Mouse (Mus musculus) left cerebral cortex, postnatal 14 days (tissue): ENCODE results near the gene Zfp354a. TPM values are rescaled to one million over a fixed set of nuclear protein-coding genes. Genes with fewer than 3 reads are reported as not detected.

Experiments
- DNase-seq, 2 experiments: peaks; one replicate each; pipeline ENCODE4 v3.0.0; 2021 to 2022; ENCODE audit warnings: low spot score in 2 of 2, mixed read lengths in 1 of 2
- intact Hi-C: fragments of 180-260 bp; cut with DNase I; formaldehyde crosslinking; loops from one replicate; pipeline ENCODE4 v1.15.1; 2025
- total RNA-seq, 2 experiments: library from RNA; stranded (reverse); gene quantifications; 2 replicates each; pipeline ENCODE4 v1.2.3; 2021

The Zfp354a gene
- total RNA-seq, 2 experiments from 2014 or later = 7.9 to 10.6 TPM

- DNase-seq = no peak
- intact Hi-C loops = no loop called here
Measured at GRCm38 (mm10) chr11:51107261-51107660, 48.2 kb downstream of the Zfp354a start.

- intact Hi-C loops = no loop called here
- no peak for DNase-seq
Measured at GRCm38 (mm10) chr11:51110621-51111020, 51.6 kb downstream of the Zfp354a start.

Other genes starting within 250 kb of the Zfp354a start
- gene Zfp354c, start 231.5 kb upstream of the Zfp354a start, total RNA-seq = 10 to 100 TPM; 50.3 to 55.3 TPM
- gene Zfp879, start 217.7 kb upstream of the Zfp354a start, total RNA-seq = 1 to 10 TPM; 3.2 to 3.5 TPM
- not detected for gene Grm6, start 208.6 kb upstream of the Zfp354a start, total RNA-seq
- gene Zfp454, start 171.6 kb upstream of the Zfp354a start, total RNA-seq = 1 to 10 TPM; 5.9 to 6.7 TPM
- gene Zfp2, start 143.1 kb upstream of the Zfp354a start, total RNA-seq = 10 to 100 TPM; 20.2 to 20.7 TPM
- gene Zfp354b, start 127.6 kb upstream of the Zfp354a start, total RNA-seq = 1 to 10 TPM; 3.8 to 4.0 TPM
- not detected for gene 4933414I15Rik, start 115.5 kb upstream of the Zfp354a start, total RNA-seq
- gene Prop1, start 105.5 kb upstream of the Zfp354a start, total RNA-seq = not detected
- not detected for gene Olfr1378, start 92.7 kb upstream of the Zfp354a start, total RNA-seq
- gene Olfr1377, start 77.3 kb upstream of the Zfp354a start, total RNA-seq = not detected
- not detected for gene Olfr51, start 55.7 kb upstream of the Zfp354a start, total RNA-seq
- not detected for gene Olfr54, start 45.0 kb upstream of the Zfp354a start, total RNA-seq
- gene Olfr1375, start 11.1 kb upstream of the Zfp354a start, total RNA-seq = not detected
- not detected for gene Gm12569, start 161.2 kb downstream of the Zfp354a start, total RNA-seq
- 100 to 1,000 TPM in 1 of 2 experiments, 10 to 100 TPM in 1; 99.1 to 102 TPM for gene Clk4, start 202.5 kb downstream of the Zfp354a start, total RNA-seq
- not detected for gene BC049762, start 203.8 kb downstream of the Zfp354a start, total RNA-seq
- gene Col23a1, start 230.7 kb downstream of the Zfp354a start, total RNA-seq = 10 to 100 TPM; 10.7 to 12.9 TPM